Mouse (Mus musculus) bone marrow macrophage, adult 2 months (primary cell): ENCODE measurements at regions not wholly inside any gene's neighbourhood (a gene's known extent, or its start where the extent isn't known, plus 50 kb on each side); places are given as distances from the start of the nearest gene placed in this dataset.
"Not testable (repeated sequence)": the region's sequence is repeated elsewhere in the genome, so short reads cannot be mapped to it uniquely, and the experiment has no call there.

Experiments
- CTCF ChIP-seq: IDR thresholded peaks from 2 replicates; pipeline ENCODE4 v1.5.1; 2012; ENCODE audit warnings: low read depth, mild to moderate bottlenecking, low read length, moderate library complexity
- POLR2A ChIP-seq: IDR thresholded peaks from 2 replicates; pipeline ENCODE4 v1.6.1; 2012; ENCODE audit warnings: mild to moderate bottlenecking, low read depth, low read length, borderline replicate concordance

DNA sequence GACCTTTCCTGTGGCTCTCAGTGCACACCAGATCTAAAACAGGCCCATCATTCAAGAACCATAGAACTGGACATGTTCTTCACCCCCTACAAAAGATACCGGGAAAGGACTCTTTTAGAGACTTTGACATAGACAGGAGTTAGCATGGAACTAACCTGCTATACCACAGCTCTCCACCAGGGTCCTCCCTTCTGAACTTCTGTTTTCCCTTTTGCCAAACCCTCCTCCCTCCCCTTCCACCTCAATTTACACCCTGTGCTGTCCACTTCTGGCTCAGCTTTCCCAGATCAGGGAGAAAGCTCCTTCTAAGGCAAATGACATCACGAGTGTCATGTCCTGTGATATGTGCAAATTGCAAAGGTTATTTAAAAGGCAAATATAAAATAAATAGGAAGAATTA, 185.7 kb downstream of the Gm906 start:
- not testable (repeated sequence) for TF ChIP-seq CTCF, POLR2A
